Mouse (Mus musculus) heart, adult 2 months (tissue): ENCODE data around the gene Tlr4. TPM values are rescaled to one million over a fixed set of nuclear protein-coding genes. Genes with fewer than 3 reads are reported as not detected.

Experiments used
- DNase-seq, 2 experiments: peaks; one replicate each; pipeline ENCODE4 v3.0.0; 2021
- H3K27ac ChIP-seq: fragments of 200-600 bp; 2 replicates; pipeline ENCODE4 v1.8.1; 2022
- H3K27me3 ChIP-seq: fragments of 200-500 bp; 2 replicates; pipeline ENCODE4 v1.6.1; 2012; ENCODE audit warnings: mild to moderate bottlenecking, low read length, inconsistent platforms, mixed read lengths; ENCODE audit not compliant: control insufficient read depth, insufficient read depth
- H3K36me3 ChIP-seq: fragments of 200-500 bp; 2 replicates; pipeline ENCODE4 v1.6.1; 2012; ENCODE audit warnings: low read length, inconsistent platforms; ENCODE audit not compliant: control insufficient read depth, insufficient read depth
- H3K4me1 ChIP-seq: fragments of 200-500 bp; 2 replicates; pipeline ENCODE4 v1.6.1; 2011; ENCODE audit warnings: low read length; ENCODE audit not compliant: control insufficient read depth, insufficient read depth
- H3K4me3 ChIP-seq: fragments of 200-600 bp; 2 replicates; pipeline ENCODE4 v1.8.1; 2022
- H3K79me2 ChIP-seq: fragments of 200-500 bp; replicated peaks from 2 replicates; pipeline ENCODE4 v1.6.1; 2012; ENCODE audit warnings: mild to moderate bottlenecking, inconsistent platforms, low read length, moderate library complexity, mixed read lengths; ENCODE audit not compliant: control insufficient read depth, insufficient read depth
- H3K9ac ChIP-seq: fragments of 200-500 bp; 2 replicates; pipeline ENCODE4 v1.6.1; 2012; ENCODE audit warnings: low read depth, mild to moderate bottlenecking, control low read depth, inconsistent platforms, low read length, mixed read lengths
- CTCF ChIP-seq: fragments of 200-600 bp; IDR thresholded peaks from 2 replicates; pipeline ENCODE4 v1.8.1; 2022; ENCODE audit warnings: antibody characterized with exemption, mild to moderate bottlenecking, moderate library complexity
- EP300 ChIP-seq: fragments of 200-500 bp; IDR thresholded peaks from 2 replicates; pipeline ENCODE4 v1.6.1; 2011; ENCODE audit warnings: low read depth, low read length, control low read depth; ENCODE audit not compliant: insufficient read depth
- POLR2A ChIP-seq: fragments of 200-500 bp; IDR thresholded peaks from 2 replicates; pipeline ENCODE4 v1.6.1; 2011; ENCODE audit warnings: mild to moderate bottlenecking, low read depth, low read length, control low read depth; ENCODE audit not compliant: insufficient read depth
- WGBS: fragments of 180-500 bp; shearing (Covaris S2); methylation state at CpG from one replicate; pipeline ENCODE4 v1.1.7; 2018; 5-methylcytosine and 5-hydroxymethylcytosine counted together
- intact Hi-C: fragments of 180-260 bp; cut with DNase I; formaldehyde crosslinking; loops from one replicate; pipeline ENCODE4 v1.15.1; 2025
- long read RNA-seq: library from polyadenylated mRNA; stranded (forward); transcript quantifications from one replicate; pipeline ENCODE4 v2.0.0, GENCODE M21; 2021
- polyA plus RNA-seq: library from polyadenylated mRNA; depleted of rRNA; stranded (reverse); fragments of >200 nt; gene quantifications from 2 replicates; pipeline ENCODE4 v1.2.3, GENCODE M21; 2012; rRNA removed
- total RNA-seq, 2 experiments: library from RNA; stranded (reverse); gene quantifications; 2 replicates each; pipeline ENCODE4 v1.2.3; 2021

The Tlr4 gene
- 10 to 100 TPM; 15.5 to 18.5 TPM for total RNA-seq
- polyA plus RNA-seq = 2.3 and 4.8 TPM in 2 replicates
- long read RNA-seq, full-length matches to known transcripts = 4 of 6 reads
- long read RNA-seq, partial matches to known transcripts = 0 of 6 reads
- long read RNA-seq, other reads (novel, unspliced or antisense) = 2 of 6 reads

- Histone ChIP-seq H3K27me3 (no peaks in the 10 kb centered on the region), H3K9ac (peak within 1 kb of the TSS; percentile 42), H3K36me3 (peaks cover 8% of the 10 kb centered on the region), H3K27ac (peak within 1 kb of the TSS; percentile 98), H3K4me3 (peak within 1 kb of the TSS; percentile 73), H3K79me2 (peaks cover 1% of the 10 kb centered on the region; the same call in 1 of the 2 replicates), H3K4me1 (peaks cover 5% of the 10 kb centered on the region)
- WGBS = 4% methylated on average over 11 of the region's 11 CpGs
- intact Hi-C loops = no loop called here
- peak; percentile 76 to 90 for DNase-seq
- no peak for TF ChIP-seq CTCF
- TF ChIP-seq POLR2A = peak; percentile 75
- 0 out of 2 replicates have a peak, but pooled peaks have one; percentile 48 for TF ChIP-seq EP300
These were observed at the start of gene Tlr4 for GRCm38 (mm10) chr4:66827463-66828162. TSS of gene Tlr4 (plus strand) at chr4:66827584.

- intact Hi-C loops = no loop called here
- 82% methylated on average over 2 of the region's 2 CpGs for WGBS
- H3K27me3 ChIP-seq = no peaks in the 10 kb centered on the region
- no peak overlapping the region for H3K9ac ChIP-seq
- TF ChIP-seq CTCF (no peak), EP300 (no peak), POLR2A (no peak)
- no peak overlapping the region for H3K4me3 ChIP-seq
- H3K79me2 ChIP-seq = no peaks in the 10 kb centered on the region
- DNase-seq = no peak
- H3K36me3 ChIP-seq = no peaks in the 10 kb centered on the region
- H3K27ac ChIP-seq = no peak overlapping the region
- H3K4me1 ChIP-seq = no peaks in the 10 kb centered on the region
These were observed 33.1 kb upstream of the Tlr4 start for GRCm38 (mm10) chr4:66794283-66794682.

GRCm38 (mm10) chr4:66796683-66797082 is 30.7 kb upstream of the Tlr4 start:
- Histone ChIP-seq H3K27me3 (no peaks in the 10 kb centered on the region), H3K79me2 (no peaks in the 10 kb centered on the region), H3K9ac (no peak overlapping the region), H3K27ac (no peak overlapping the region), H3K4me1 (no peaks in the 10 kb centered on the region), H3K4me3 (no peak overlapping the region), H3K36me3 (no peaks in the 10 kb centered on the region)
- no peak for DNase-seq
- WGBS = 84% methylated on average over 2 of the region's 2 CpGs
- TF ChIP-seq EP300 (no peak), CTCF (no peak), POLR2A (no peak)
- intact Hi-C loops = no loop called here

- no peak overlapping the region for H3K27ac ChIP-seq
- no peaks in the 10 kb centered on the region for H3K79me2 ChIP-seq
- WGBS = 83% methylated on average over 4 of the region's 4 CpGs
- intact Hi-C loops = no loop called here
- no peaks in the 10 kb centered on the region for H3K27me3 ChIP-seq
- DNase-seq = no peak
- H3K4me1 ChIP-seq = no peaks in the 10 kb centered on the region
- no peak overlapping the region for H3K9ac ChIP-seq
- H3K36me3 ChIP-seq = no peaks in the 10 kb centered on the region
- TF ChIP-seq CTCF = no peak
- no peak for TF ChIP-seq EP300
- no peak for TF ChIP-seq POLR2A
- H3K4me3 ChIP-seq = no peak overlapping the region
These were observed 22.7 kb upstream of the Tlr4 start for GRCm38 (mm10) chr4:66804552-66805301.

GRCm38 (mm10) chr4:66805747-66806146 is 21.6 kb upstream of the Tlr4 start:
- no peak for DNase-seq
- H3K27me3 ChIP-seq = no peaks in the 10 kb centered on the region
- no peaks in the 10 kb centered on the region for H3K36me3 ChIP-seq
- TF ChIP-seq POLR2A (no peak), CTCF (no peak), EP300 (no peak)
- no peaks in the 10 kb centered on the region for H3K79me2 ChIP-seq
- no peak overlapping the region for H3K4me3 ChIP-seq
- H3K27ac ChIP-seq = no peak overlapping the region
- H3K9ac ChIP-seq = no peak overlapping the region
- no peaks in the 10 kb centered on the region for H3K4me1 ChIP-seq
- intact Hi-C loops = no loop called here

GRCm38 (mm10) chr4:66816364-66817026 is 10.9 kb upstream of the Tlr4 start:
- WGBS = 77% methylated on average over 3 of the region's 3 CpGs
- no peak for DNase-seq
- H3K27ac ChIP-seq = no peak overlapping the region
- H3K27me3 ChIP-seq = no peaks in the 10 kb centered on the region
- no peak overlapping the region for H3K9ac ChIP-seq
- H3K79me2 ChIP-seq = no peaks in the 10 kb centered on the region
- no peak for TF ChIP-seq POLR2A
- no peak for TF ChIP-seq EP300
- TF ChIP-seq CTCF = no peak
- H3K4me3 ChIP-seq = no peak overlapping the region
- no peaks in the 10 kb centered on the region for H3K4me1 ChIP-seq
- no peaks in the 10 kb centered on the region for H3K36me3 ChIP-seq
- intact Hi-C loops = no loop called here
